Mouse (Mus musculus): ENCODE results near the gene Vps11.
"Not testable (repeated sequence)": the region's sequence is repeated elsewhere in the genome, so short reads cannot be mapped to it uniquely, and the experiment has no call there.

Gene Vps11

GRCm38 (mm10) chr9:44314910-44315309, 46.6 kb downstream of the Vps11 start:
- in situ Hi-C loops (cut with MseI, MboI), result no loop called here

DNA sequence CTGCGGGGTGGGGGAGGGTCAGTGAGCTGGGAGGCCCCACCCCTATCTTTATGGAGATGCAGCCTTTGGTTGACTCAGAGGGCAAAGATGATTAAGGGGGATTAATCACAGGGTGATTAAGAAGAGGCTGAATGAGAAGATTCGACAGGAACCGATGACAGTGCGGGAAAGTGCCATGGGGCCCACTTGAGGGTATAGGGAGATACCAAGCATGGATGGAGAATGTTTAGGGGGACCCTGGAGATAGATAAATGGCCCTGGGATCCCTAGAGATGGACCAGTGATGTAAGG, 47.3 kb downstream of the Vps11 start:
- in situ Hi-C loops (cut with MseI, MboI), result no loop called here

- in situ Hi-C loops (cut with MseI, MboI), result no loop called here
Observed at GRCm38 (mm10) chr9:44313476-44314256, 47.8 kb downstream of the Vps11 start.

GRCm38 (mm10) chr9:44311136-44312134, 50.0 kb downstream of the Vps11 start:
- in situ Hi-C loops (cut with MseI, MboI), result no loop called here

DNA sequence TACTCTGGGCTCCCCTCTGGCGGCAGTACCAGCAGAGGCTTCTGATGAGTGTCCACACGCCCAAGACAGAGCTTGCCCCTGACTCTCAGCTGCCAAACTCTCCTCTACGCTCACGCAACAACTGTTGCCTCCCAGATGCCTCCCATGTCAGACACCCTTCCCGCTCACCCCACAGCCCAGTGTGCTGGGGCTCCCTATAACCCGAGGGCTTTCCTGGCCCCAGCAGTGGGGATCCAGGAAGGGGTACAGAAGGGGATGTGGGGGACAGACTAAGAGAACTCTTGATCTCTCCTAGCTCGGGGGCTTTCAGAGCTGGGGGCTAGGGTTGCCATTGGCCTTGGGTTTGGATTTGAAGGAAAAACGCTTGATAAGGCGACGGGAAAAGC, 50.7 kb downstream of the Vps11 start:
- in situ Hi-C loops (cut with MseI, MboI), result no loop called here

GRCm38 (mm10) chr9:44309756-44310155, 51.7 kb downstream of the Vps11 start:
- in situ Hi-C loops (cut with MseI, MboI), result no loop called here

- in situ Hi-C loops (cut with MseI, MboI), result no loop called here
Observed at GRCm38 (mm10) chr9:44307248-44307647, 54.2 kb downstream of the Vps11 start.

DNA sequence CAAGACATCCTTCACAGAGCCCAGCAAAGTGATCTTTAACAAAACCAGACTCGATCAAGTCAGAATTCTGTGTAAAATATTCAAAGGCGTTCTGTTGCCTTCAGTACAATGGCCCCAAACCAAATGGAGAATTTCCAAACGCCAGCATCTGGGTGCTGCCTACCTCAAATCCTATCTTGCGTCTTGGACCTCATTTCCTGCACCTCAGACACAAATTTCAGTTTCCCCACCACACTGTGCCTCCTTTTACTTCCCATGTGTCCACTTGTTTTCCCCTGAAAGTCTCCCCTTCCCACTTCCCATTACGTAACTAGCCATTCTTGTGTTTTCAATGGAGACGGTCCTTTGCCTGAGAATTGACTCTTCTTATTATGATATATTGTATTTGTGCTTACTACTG, 54.9 kb downstream of the Vps11 start:
- in situ Hi-C loops (cut with MseI, MboI), result no loop called here

DNA sequence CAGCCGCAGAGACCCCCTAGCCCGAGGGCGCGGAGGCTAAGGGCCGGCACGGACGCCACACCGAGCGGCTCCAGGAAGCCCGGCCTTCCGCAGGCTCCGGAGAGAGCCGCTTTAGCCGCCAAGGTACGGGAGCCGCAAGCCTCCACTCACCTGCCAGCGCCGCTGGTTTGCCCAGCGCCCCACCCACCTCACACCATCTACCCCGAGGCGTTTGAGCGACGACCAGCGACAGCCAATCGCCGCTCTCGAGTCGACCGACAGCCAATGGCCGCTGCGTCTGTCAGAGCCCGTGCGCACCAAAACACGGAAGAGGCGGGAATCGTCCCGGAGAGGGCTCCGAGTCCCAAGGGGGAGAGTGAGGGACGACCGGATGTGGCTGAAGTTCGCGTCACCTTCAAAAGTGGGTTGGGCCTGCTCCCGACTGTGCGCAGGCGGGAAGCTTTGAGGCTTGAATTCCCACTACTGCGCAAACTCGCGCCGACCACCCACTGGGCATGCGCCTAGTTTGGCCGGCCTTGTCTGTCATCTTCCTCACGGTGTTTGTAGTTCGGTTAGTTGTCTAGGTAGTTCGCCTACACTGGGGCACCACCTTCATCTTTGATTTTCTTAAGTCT, 55.9 kb downstream of the Vps11 start, which contains the start of gene Hinfp:
Gene Hinfp (minus strand): TSS at position 206 of the 614 bp plus-strand sequence.
- in situ Hi-C loops (cut with MseI, MboI), result no loop called here

GRCm38 (mm10) chr9:44300001-44300400, 61.5 kb downstream of the Vps11 start:
- in situ Hi-C loops (cut with MseI, MboI), result not testable (repeated sequence)
